Mouse (Mus musculus): ENCODE data around the gene Zfp13.
"Not testable (repeated sequence)": the region's sequence is repeated elsewhere in the genome, so short reads cannot be mapped to it uniquely, and the experiment has no call there.

Gene Zfp13

DNA sequence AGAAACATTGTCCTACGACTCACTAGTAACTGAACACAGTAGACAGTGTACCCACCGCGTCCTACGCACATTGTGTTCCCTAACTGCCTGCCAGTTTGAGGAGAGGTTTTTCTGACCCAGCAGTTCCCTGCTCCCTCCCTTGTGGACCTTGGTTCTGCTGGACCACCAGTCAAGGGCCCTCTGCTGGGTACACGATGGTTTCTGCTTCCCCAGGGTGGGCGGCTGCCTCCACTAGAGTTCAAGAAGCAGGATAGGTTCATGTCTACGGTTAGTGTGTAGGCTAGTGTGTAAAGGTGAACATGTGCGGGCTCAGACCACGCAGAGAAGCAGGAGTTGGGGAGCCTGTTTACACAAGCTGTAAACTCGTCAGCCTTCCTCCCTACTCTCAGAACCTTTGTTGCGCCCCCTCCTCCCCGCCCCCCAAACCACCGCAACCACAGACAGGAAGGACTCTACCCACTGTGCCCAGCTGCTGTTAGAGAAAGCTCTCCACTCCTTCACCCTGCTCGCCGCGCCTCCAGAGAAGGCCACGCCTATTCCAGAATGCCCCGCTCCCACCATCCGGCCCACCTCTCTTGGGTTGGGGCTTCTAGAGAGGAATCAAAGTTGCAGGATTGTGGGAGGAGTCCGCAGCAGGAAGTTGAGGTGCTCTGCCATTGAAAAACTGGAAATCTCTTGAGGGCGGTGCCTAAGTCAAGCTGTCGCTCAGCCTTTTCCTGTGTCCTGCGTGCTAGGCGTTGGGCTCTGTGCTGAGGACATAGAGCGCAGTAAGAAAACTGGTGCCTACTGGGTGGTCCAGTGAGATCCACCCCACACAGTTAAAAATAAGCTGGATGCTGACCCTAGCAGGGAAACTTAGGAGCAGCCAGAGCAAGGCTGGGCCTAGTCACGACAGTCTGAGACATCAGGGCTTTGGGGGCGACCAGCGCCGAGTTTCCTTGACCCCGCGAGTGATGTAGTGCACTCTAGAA, at the start of gene Zfp13:
Zfp13 (minus strand) TSS at position 906 of the 971 bp plus-strand sequence.
- DNase-seq (ENCODE audit: low spot score in 2 of 2): peak; percentile 73 to 79

DNA sequence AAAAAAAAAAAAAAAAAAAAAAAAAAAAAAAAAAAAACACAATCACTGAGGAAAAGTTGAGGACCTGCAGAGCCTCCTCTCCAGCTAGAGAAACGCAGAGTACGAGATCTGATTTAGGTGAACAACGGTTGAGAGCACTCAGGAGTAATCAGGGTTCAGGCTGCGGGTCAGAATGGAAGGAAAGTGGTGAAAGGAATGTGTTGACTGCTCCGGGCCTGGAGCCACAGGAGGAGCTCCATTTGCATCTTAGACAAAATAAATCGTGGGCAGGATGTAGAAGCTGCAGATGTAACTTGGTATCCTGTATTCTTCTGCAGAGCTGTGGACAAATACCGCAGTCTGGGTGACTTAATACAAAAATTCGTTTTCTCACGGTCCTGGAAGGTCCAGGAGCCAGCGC, 46.6 kb upstream of the Zfp13 start:
- DNase-seq (ENCODE audit: low spot score in 2 of 2): no peak

DNA sequence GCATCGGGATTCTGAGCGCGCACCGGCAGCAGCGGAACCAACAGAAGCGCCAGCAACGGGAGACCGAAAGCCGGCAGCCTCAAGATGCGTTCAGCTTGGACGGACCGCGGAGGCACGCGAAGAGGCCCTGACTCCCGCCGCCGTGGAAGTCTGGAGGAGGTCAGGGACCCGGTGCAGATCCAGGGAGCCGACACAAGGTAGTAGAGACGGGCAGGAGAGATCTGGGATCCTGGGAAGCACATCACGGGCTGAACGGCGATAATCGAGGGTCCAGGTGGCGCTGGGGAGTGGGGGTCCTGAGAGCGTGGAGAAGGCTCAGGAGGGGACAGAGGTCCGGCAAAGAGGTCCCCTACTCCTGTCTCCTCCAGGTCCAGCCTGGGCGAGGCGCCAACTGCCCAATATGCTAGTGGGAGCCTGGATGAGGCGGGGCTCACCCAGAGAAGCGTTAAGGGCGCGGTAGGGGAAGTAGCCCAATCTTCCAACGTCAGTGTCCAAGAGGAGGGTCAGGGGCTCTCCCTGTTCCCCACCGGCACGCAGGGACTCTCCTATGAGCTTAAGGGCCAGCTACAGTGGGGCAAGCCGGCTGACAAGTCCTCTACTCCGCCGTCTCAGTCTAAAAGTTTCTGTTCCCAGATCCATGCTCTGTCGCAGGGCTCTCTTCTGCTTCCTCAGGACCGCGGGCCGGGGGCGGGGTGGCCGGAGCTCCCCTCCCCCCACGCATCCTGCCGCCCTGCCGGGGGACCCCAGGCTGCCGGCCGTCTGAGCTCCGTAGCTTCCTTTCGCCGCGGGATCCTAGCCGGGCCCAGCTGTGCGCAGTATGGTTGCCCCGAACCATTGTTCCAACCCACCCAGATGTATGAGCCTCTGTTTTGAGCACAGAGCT, 45.6 kb upstream of the Zfp13 start, which contains the start of gene Mmp25:
Mmp25 (minus strand) TSS at position 665 of the 883 bp plus-strand sequence.
- DNase-seq (ENCODE audit: low spot score in 2 of 2): no peak

DNA sequence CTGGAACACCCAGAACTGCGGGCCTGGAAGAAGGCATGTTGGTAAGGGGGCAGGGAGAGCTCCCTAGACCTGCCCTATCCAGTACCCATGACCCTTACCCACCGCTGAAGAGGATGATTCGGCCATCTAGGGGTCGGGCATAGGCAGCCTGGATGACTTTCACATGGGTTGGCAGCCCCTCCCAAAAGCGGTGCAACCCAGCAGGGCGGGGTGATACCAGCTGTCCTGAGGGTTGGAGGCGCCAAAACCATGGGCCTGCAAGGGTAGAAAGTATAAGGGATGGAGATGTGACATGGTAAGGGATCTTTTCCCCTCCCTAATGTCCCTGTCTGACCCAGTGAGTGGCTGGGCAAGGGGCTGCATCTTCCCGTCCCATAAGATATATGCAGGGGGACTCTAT, 32.0 kb upstream of the Zfp13 start:
- DNase-seq (ENCODE audit: low spot score in 2 of 2): no peak

GRCm38 (mm10) chr17:23630195-23631020, 31.1 kb upstream of the Zfp13 start:
- peak; percentile 61 to 79 for DNase-seq (ENCODE audit: low spot score in 2 of 2)

DNA sequence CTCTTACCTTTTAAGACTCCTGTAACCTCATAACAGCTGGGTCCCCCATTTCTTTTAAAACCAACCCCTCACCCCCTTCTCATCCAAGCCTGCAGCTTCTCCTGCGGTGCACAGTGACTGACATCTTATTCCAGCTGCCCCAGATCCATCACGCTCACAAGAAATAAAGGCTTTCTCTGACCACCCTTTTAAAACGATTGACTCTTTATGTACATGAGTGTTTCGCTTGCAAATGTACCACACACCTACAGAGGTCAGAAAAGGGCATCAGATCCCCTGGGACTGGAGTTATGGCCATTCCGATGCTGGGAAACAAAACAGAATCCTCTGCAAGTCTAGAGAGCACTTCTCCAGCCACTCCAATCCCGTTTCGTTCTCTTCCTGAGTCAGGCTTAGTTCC, 28.5 kb upstream of the Zfp13 start:
- DNase-seq (ENCODE audit: low spot score in 2 of 2): no peak

DNA sequence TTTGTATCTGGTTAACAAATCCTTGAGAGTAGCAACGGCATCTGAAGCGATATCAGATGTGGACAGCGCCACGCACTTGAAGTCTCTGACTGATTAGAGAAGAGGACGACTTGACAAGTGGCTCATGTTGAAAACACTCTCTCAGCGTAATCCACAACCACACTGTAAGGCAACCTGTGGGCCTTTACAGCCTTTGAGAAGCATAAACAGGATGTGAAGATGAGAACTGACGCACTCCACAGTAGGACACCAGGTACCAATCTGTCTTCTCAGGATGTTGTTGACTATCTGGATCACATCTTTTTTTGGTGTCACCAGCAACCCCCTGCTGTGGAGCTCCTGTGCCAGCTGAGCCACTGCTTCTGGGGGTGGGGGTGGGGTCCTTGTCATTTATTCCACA, 21.1 kb upstream of the Zfp13 start:
- peak; percentile 12 to 52 for DNase-seq (ENCODE audit: low spot score in 2 of 2)

DNA sequence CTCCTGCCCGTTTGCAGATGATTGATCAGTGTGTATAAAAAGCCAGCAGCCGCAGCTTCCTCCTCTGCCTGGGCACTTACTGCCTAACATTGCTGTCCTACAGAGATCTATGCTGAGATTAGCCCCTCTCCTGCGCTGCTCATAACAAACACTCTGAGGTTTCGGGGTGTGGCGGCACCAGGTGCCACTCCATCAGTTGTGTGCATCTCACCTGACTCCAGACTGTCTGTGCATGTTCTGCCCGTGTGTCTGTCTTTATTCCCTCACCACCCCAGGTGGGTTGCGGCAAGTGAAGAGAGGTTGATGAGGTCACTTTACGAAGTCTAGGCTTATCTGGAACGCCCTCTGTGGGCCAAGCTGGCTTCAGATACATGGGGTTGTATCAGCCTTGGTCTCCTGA, 17.8 kb upstream of the Zfp13 start:
- DNase-seq (ENCODE audit: low spot score in 2 of 2): peak in 1 of 2 experiments; percentile 42

DNA sequence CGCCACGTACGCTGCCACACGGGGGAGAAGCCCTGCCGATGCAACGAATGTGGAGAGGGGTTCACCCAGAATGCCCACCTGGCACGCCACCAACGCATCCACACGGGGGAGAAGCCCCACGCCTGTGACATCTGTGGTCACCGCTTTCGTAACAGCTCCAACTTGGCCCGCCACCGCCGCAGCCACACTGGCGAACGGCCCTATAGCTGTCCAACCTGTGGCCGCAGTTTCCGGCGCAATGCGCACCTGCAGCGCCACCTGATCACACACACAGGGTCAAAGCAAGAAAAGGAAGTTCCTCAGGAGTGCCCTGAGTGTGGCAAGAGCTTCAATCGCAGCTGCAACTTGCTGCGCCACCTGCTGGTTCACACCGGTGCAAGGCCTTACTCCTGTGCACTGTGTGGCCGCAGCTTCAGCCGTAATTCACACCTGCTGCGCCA, 11.1 kb upstream of the Zfp13 start:
- DNase-seq (ENCODE audit: low spot score in 2 of 2): peak; percentile 82 to 88

GRCm38 (mm10) chr17:23609612-23610011, 10.3 kb upstream of the Zfp13 start:
- DNase-seq (ENCODE audit: low spot score in 2 of 2): no peak

DNA sequence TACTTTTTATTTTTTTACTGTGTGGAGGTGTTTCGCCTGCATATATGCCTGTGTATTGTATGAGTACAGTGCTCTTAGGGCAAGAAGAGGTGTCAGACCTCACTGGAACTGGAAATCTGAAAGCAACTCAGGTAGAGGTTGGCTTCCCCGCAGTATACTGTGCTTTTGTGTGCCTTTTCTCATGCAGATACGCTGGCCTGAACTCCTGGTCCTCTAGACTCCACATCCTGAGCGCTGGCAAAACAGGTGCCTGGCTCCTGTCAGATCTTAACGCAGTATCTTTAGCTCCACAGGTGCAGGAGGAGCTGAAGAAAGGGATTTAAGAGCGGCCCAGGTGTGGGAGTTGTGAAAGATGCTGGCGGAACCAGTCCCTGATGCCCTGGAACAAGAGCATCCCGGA, 5.9 kb upstream of the Zfp13 start:
- DNase-seq (ENCODE audit: low spot score in 2 of 2): no peak

- DNase-seq (ENCODE audit: low spot score in 2 of 2): no peak
These were observed 5.1 kb upstream of the Zfp13 start for GRCm38 (mm10) chr17:23604394-23604793.

DNA sequence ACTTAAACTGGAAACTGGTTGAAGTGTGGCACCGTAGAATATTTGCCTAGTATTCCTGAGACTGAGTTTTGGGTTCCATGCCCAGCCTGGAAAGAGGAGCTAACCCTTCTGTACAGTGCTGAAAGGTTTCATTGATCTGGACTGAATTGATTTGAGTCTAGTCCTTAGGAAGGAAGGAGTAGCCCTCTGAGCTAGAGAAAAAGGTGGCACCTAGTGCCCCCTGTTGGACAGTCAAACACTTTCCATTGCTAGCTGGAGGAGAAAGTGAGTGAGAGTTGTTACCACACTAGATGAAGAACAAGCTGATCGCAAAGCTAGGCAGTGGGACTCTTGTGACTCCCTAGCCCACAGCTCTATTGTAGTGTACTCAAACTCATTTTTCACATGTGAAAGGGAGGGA, 4.3 kb upstream of the Zfp13 start:
- peak in 1 of 2 experiments; percentile 25 for DNase-seq (ENCODE audit: low spot score in 2 of 2)

DNA sequence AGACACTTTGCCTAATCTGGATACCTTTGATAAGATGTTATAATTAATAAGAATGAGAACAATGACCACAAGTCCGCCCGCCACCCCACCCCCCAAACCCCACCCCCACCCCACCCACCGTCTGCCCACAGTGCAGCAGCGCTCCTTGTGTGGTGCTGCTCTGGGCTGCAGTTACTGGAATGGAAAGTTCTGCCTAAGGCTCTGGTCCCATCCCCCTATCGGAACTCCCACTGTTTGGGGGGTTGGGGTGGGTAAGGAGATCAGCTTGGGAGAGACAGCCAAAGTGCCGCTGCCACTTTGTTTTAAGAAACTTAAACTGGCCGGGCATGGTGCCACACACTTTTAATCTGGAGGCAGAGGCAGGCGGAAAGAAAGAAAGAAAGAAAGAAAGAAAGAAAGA, 3.8 kb upstream of the Zfp13 start:
- no peak for DNase-seq (ENCODE audit: low spot score in 2 of 2)

DNA sequence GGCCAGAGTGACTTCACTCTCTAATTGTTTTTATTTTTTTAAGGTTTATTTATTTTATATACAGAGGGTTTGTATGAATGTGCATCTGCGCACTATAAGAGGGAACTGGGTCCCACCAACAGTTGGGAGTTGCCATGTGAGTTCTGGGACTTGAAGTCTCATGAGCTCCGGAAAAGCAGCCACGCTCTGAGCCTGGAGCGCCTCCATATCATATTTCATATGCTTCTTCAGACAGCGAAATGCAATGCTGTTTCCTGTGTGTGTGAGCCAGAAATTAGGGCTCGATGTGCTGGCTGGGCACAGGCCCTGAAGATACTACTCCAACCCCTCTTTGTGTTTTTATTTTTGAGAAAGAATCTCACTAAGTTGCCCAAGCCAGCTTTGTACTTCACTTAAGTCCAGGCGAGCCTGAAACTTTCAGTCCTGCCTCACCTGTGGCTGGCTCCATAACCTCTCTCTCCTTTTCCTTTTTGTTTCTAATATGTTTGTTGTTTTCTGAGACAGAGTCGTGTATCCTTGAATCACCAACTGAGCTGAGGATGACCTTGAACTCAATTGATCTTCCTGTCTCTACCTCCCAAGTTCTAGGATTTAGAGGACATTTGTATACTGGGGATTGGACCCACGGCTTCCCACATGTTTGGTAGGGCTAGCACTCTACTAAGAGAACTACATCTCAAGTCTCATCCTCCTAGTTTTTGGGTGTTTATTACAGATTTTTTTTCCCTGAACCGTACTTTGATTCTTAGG, 2.7 kb upstream of the Zfp13 start:
- DNase-seq (ENCODE audit: low spot score in 2 of 2): no peak

- no peak for DNase-seq (ENCODE audit: low spot score in 2 of 2)
These were observed 1.6 kb upstream of the Zfp13 start, which contains the start of gene Zscan10 for GRCm38 (mm10) chr17:23600641-23601622. Gene Zscan10, plus strand, starts transcription at chr17:23600856.

- DNase-seq (ENCODE audit: low spot score in 2 of 2): no peak
These were observed 347 bp upstream of the Zfp13 start for GRCm38 (mm10) chr17:23599605-23600063.

GRCm38 (mm10) chr17:23595139-23595538, 4.1 kb downstream of the Zfp13 start:
- not testable (repeated sequence) for DNase-seq (ENCODE audit: low spot score in 2 of 2)

DNA sequence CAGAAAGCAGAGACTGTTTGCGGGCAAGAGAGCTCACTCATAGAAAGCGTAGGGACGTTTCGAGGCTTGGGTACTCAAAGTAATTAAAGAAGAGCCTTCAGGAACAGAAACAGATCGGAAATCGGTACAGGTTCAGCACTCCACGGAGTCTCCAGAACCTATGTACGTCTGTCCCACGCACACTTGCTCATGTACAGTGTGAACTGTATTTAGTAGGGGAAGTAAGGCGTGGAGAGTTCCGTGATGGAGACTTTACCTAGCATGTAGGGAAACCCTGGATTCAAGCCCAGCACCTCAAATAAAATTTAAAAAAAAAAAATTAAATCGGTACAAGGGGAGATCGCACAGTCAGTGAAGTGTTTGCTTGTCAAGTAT, 6.4 kb downstream of the Zfp13 start:
- no peak for DNase-seq (ENCODE audit: low spot score in 2 of 2)
